Mouse (Mus musculus) common myeloid progenitor, adult 5-6 weeks (primary cell): Measurements from ENCODE around the gene Atf5. TPM values are rescaled to one million over a fixed set of nuclear protein-coding genes. Genes with fewer than 3 reads are reported as not detected.

ENCODE experiments used
- ATAC-seq: replicated peaks from 2 replicates; pipeline ENCODE4 v1.8.0; 2016; ENCODE audit warnings: low read depth, mild to moderate bottlenecking, moderate TSS enrichment, inconsistent platforms; ENCODE audit not compliant: poor library complexity, severe bottlenecking
- total RNA-seq: library from RNA; stranded (forward); fragments of 200-1000, 187-1606 nt; gene quantifications from 2 replicates; pipeline ENCODE4 v1.2.3, GENCODE M21; 2017

Gene Atf5
- total RNA-seq, 1 experiment from 2014 or later = 2.7 TPM

GRCm38 (mm10) chr7:44823409-44823808, 7.0 kb upstream of the Atf5 start:
- ATAC-seq = peak; percentile 31

- no peak for ATAC-seq
Measured at GRCm38 (mm10) chr7:44821666-44822448, 5.4 kb upstream of the Atf5 start.

GRCm38 (mm10) chr7:44820525-44820924, 4.1 kb upstream of the Atf5 start:
- ATAC-seq = no peak

- ATAC-seq = no peak
Measured at GRCm38 (mm10) chr7:44819863-44820262, 3.4 kb upstream of the Atf5 start.

- no peak for ATAC-seq
Measured at GRCm38 (mm10) chr7:44819391-44819790, 2.9 kb upstream of the Atf5 start.

GRCm38 (mm10) chr7:44818751-44819235, 2.3 kb upstream of the Atf5 start:
- no peak for ATAC-seq

- ATAC-seq = no peak
Measured at GRCm38 (mm10) chr7:44818164-44818563, 1.7 kb upstream of the Atf5 start.

- ATAC-seq = no peak
Measured at GRCm38 (mm10) chr7:44817441-44817840, 983 bp upstream of the Atf5 start.

- peak; percentile 85 for ATAC-seq
Measured at GRCm38 (mm10) chr7:44815721-44816469, 563 bp downstream of the Atf5 start, which contains the start of the genes Nup62 and Il4i1. Nup62 (plus strand) TSS chr7:44816088. Il4i1 (plus strand) TSS chr7:44816387.

- ATAC-seq = no peak
Measured at GRCm38 (mm10) chr7:44814952-44815553, 1.4 kb downstream of the Atf5 start.

GRCm38 (mm10) chr7:44814423-44814822, 2.0 kb downstream of the Atf5 start:
- ATAC-seq = no peak

- ATAC-seq = no peak
Measured at GRCm38 (mm10) chr7:44813985-44814384, 2.5 kb downstream of the Atf5 start.

- ATAC-seq = no peak
Measured at GRCm38 (mm10) chr7:44812651-44813325, 3.7 kb downstream of the Atf5 start.

GRCm38 (mm10) chr7:44810819-44811557, 5.5 kb downstream of the Atf5 start:
- no peak for ATAC-seq

GRCm38 (mm10) chr7:44810365-44810764, 6.1 kb downstream of the Atf5 start:
- no peak for ATAC-seq

GRCm38 (mm10) chr7:44809466-44809865, 7.0 kb downstream of the Atf5 start:
- no peak for ATAC-seq

GRCm38 (mm10) chr7:44808927-44809326, 7.5 kb downstream of the Atf5 start:
- no peak for ATAC-seq

- no peak for ATAC-seq
Measured at GRCm38 (mm10) chr7:44792781-44793180, 23.7 kb downstream of the Atf5 start.

- ATAC-seq = no peak
Measured at GRCm38 (mm10) chr7:44790066-44790465, 26.4 kb downstream of the Atf5 start.
